Mouse (Mus musculus): Measurements from ENCODE around the gene Snx21. TPM values are rescaled to one million over a fixed set of nuclear protein-coding genes. Genes with fewer than 3 reads are reported as not detected.

Snx21 gene
- polyA plus RNA-seq (2012), result 5.4 and 5.6 TPM in 2 replicates

GRCm38 (mm10) chr2:164785481-164786387 is at the start of gene Snx21:
Gene Snx21, plus strand, starts transcription at chr2:164785823.

GRCm38 (mm10) chr2:164745843-164746479 is 39.7 kb upstream of the Snx21 start, which contains the start of the genes Wfdc3 and Dnttip1:
Gene Wfdc3, minus strand, starts transcription at chr2:164745931.
Gene Dnttip1, plus strand, starts transcription at chr2:164745983.

DNA sequence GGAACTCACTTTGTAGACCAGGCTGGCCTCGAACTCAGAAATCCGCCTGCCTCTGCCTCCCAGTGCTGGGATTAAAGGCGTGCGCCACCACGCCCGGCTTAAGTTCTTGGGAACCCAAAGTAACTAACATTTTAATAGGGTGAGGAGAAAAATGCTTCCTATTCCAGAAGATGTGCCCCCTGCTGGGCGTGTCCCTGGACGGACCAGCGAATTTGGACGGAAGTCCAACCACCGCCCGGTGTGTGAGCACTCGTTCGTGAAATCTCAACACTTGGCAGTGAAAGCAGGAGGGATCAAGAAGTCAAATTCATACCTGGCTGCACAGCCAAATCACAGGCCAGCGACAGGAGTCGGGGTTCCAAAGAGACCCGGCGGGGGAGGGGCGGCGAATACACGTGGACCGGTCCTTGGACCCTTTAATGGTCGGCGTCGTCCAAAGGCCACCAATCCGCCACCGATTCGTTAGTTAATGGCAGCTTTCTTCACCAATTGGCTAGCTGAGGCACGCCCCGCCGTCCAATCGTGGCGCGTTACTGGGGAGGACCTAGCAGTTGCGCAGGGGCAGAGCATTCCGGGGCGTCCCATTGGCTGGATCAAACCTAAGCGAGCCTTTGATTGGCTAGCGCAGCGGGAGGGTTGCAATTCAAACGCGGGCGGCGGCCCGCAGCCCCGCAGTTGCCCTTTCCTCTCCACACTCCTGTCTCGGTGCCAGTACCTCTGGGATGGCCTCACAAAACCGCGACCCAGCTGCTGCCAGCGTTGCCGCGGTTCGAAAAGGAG is 16.2 kb upstream of the Snx21 start, which contains the start of gene Ube2c:
TSS of gene Ube2c (plus strand) at position 641 of the 780 bp plus-strand sequence.

DNA sequence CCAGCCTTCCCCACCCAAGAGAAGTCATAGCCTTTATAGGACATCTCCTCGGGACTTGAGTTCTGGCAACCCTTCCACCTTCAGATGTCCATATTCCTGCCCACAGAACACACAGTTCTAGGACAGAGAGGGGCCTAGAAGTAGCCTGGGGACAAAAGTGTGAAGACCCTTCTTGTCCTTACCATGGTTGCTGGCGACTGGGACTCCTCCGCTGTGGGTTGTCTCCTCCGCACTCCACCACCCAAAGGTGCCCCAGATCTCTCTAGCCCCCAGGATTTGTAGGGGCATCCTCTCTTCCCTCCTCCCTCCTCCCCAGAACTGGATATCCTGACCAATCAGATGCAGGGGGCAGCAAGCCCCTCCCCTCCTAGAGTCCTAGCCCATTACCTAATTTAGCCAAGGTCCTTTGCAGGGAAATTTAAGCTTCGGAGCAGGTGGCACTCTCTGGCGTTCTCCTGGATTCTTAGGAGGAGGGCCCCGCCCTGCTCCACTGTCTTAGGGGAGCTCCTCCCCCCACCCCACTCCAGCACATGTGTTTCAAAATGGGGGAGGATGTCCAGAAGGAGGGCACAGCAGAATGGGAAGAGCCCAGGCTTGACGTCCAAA is 6.0 kb upstream of the Snx21 start, which contains the start of gene Tnnc2:
TSS of gene Tnnc2 (minus strand) at position 487 of the 606 bp plus-strand sequence.

DNA sequence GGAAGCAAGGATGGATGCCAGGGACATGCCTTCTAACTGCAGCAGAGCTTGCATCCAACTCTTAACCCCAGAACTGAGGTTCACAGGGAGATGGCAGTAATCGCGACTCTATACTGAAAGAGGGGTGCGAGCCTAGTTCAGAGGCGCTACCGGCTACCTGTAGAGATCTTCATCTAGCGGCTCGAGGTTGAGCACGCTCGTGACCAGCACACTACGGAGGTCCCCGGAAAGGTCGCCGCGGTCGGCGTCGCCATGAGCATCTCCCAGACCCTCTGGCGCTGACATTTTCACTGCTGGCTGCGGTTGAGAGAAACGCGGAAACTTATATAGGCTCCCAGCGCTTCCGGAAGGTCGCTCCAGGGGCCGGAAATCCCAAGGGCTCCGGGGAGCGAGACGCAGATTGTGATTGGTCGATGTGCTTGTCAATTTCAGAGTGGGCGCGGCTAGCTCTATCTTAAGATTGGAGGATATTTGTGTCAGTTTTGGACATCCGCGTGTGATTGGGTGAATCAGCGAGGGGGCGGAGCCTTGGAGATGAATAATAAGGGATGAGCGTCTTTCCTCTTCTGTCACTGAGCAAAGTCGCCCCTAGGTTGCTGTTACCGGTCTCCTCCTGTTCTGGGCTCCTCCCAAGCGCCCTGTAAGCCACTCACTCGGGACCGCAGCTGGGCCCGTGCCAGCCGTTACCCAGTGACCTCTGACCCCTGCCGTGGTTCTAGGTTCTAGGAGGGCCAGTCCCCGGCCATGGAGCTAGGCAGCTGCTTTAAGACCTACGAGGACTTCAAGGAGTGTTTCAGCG is 19.1 kb downstream of the Snx21 start, which contains the start of the genes Acot8 and Zswim3:
TSS of gene Acot8 (minus strand) at position 350 of the 799 bp plus-strand sequence.
TSS of gene Zswim3 (plus strand) at position 566 of the 799 bp plus-strand sequence.

GRCm38 (mm10) chr2:164822636-164823165 is 37.1 kb downstream of the Snx21 start, which contains the start of gene Zswim1:
Gene Zswim1, plus strand, starts transcription at chr2:164822686.

GRCm38 (mm10) chr2:164828437-164828836 is 42.8 kb downstream of the Snx21 start, which contains the start of gene Spata25:
Gene Spata25, minus strand, starts transcription at chr2:164828537.

DNA sequence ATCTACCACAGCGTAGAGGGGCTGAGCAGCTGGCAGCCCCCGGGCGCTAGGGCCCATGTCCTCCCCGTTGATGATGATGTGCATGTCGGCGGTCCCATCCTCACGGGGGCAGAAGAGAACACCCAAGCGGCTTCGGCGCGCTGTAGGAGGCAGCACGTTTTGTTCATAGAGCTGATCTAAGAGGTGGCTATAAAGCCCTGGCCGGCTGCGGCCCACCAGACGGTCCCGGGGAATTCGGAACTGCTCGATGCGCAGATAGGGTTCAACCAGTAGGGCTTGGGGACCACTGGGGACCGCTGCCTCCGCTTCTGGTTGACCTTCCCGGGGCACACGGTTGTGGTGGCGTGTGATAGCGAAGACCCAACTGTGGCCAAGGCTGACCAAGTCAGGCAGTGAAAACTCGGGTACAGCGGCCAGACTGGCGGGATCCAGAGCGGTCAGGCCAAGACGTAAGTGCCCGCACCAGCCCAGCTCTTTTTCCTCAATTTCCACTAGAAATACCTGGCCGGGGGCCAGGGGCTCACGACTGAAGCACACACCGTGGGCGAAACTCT is 47.2 kb downstream of the Snx21 start, which contains the start of gene Ctsa:
TSS of gene Ctsa (plus strand) at position 126 of the 554 bp plus-strand sequence.

DNA sequence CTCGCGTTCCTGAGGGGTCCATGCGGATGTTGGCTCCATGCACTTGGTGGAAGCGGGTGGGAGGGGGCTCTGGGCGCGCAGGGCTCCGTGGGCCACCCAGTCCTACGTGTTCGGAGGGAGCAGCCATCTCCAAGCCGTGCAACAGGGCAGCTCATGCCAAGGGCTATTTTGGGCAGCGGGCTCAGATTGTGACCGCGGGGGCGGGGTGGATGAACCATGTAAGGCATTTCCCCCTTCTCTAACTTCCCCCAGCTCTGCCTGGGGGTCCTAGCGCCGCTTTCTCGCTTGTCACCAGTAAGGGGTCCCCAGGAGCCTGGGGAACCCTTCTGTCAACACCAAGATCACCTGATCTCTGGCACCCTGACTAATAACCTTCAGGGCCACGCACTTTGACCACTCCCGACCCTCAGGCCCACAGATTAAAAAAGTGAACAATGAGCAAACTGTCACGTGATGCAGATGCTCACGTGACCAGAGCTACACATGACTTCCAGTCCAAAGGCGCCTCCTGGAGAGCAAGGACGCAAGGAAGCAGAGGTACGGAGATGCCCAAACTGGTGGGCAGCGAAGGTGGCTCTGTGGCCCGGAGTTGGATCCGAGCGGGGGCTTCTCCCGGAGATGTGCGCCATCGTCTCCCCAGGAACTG is 47.8 kb downstream of the Snx21 start, which contains the start of gene Neurl2:
TSS of gene Neurl2 (minus strand) at position 143 of the 646 bp plus-strand sequence.

Other genes starting within 250 kb of the Snx21 start
- 0.11 TPM in 1 of 2 replicates, not detected in the other for gene Wfdc2, start 223.4 kb upstream of the Snx21 start, polyA plus RNA-seq (2012)
- gene Spint3, start 212.4 kb upstream of the Snx21 start, polyA plus RNA-seq (2012), result not detected in 2 replicates
- gene Wfdc6a, start 200.4 kb upstream of the Snx21 start, polyA plus RNA-seq (2012), result not detected in 2 replicates
- gene Eppin, start 192.2 kb upstream of the Snx21 start, polyA plus RNA-seq (2012), result not detected in 2 replicates
- gene Wfdc6b, start 172.3 kb upstream of the Snx21 start, polyA plus RNA-seq (2012), result not detected in 2 replicates
- gene Wfdc8, start 172.2 kb upstream of the Snx21 start, polyA plus RNA-seq (2012), result not detected in 2 replicates
- 0.17 TPM in 1 of 2 replicates, not detected in the other for gene Wfdc16, start 147.0 kb upstream of the Snx21 start, polyA plus RNA-seq (2012)
- not detected in 2 replicates for gene Wfdc10, start 129.8 kb upstream of the Snx21 start, polyA plus RNA-seq (2012)
- gene Wfdc9, start 129.2 kb upstream of the Snx21 start, polyA plus RNA-seq (2012), result not detected in 2 replicates
- not detected in 2 replicates for gene Wfdc11, start 111.7 kb upstream of the Snx21 start, polyA plus RNA-seq (2012)
- gene Wfdc13, start 100.7 kb upstream of the Snx21 start, polyA plus RNA-seq (2012), result not detected in 2 replicates
- gene Spint4, start 87.3 kb upstream of the Snx21 start, polyA plus RNA-seq (2012), result not detected in 2 replicates
- not detected in 2 replicates for gene Spint5, start 70.5 kb upstream of the Snx21 start, polyA plus RNA-seq (2012)
- not detected in 2 replicates for gene Wfdc3, start 39.9 kb upstream of the Snx21 start, polyA plus RNA-seq (2012)
- 90.1 and 113 TPM in 2 replicates for gene Dnttip1, start 39.8 kb upstream of the Snx21 start, polyA plus RNA-seq (2012)
- gene Ube2c, start 15.9 kb upstream of the Snx21 start, polyA plus RNA-seq (2012), result 64.0 and 94.6 TPM in 2 replicates
- gene Tnnc2, start 5.9 kb upstream of the Snx21 start, polyA plus RNA-seq (2012), result not detected in 2 replicates
- gene Acot8, start 19.1 kb downstream of the Snx21 start, polyA plus RNA-seq (2012), result 62.8 and 69.5 TPM in 2 replicates
- 0.36 and 0.44 TPM in 2 replicates for gene Zswim3, start 19.3 kb downstream of the Snx21 start, polyA plus RNA-seq (2012)
- 20.6 and 27.7 TPM in 2 replicates for gene Zswim1, start 36.9 kb downstream of the Snx21 start, polyA plus RNA-seq (2012)
- 0.21 and 0.23 TPM in 2 replicates for gene Spata25, start 42.7 kb downstream of the Snx21 start, polyA plus RNA-seq (2012)
- gene Ctsa, start 47.0 kb downstream of the Snx21 start, polyA plus RNA-seq (2012), result 364 and 538 TPM in 2 replicates
- gene Neurl2, start 47.6 kb downstream of the Snx21 start, polyA plus RNA-seq (2012), result 3.5 and 4.1 TPM in 2 replicates
- gene Pltp, start 71.9 kb downstream of the Snx21 start, polyA plus RNA-seq (2012), result 0.16 and 0.51 TPM in 2 replicates
- gene Pcif1, start 93.5 kb downstream of the Snx21 start, polyA plus RNA-seq (2012), result 144 and 161 TPM in 2 replicates
- gene Zfp335, start 125.9 kb downstream of the Snx21 start, polyA plus RNA-seq (2012), result 51.0 and 59.7 TPM in 2 replicates
- gene Mmp9, start 155.0 kb downstream of the Snx21 start, polyA plus RNA-seq (2012), result 6.3 and 27.6 TPM in 2 replicates
- gene Slc12a5, start 175.0 kb downstream of the Snx21 start, polyA plus RNA-seq (2012), result 0.61 and 1.1 TPM in 2 replicates
- gene Ncoa5, start 249.0 kb downstream of the Snx21 start, polyA plus RNA-seq (2012), result 33.9 and 36.3 TPM in 2 replicates